Mouse (Mus musculus) retina, postnatal 7 days (tissue): ENCODE results near the gene Zswim4.

ENCODE experiments used
- DNase-seq: peaks from one replicate; pipeline ENCODE4 v3.0.0-alpha.2; 2012; ENCODE audit warnings: low read depth, low spot score

Gene Zswim4

DNA sequence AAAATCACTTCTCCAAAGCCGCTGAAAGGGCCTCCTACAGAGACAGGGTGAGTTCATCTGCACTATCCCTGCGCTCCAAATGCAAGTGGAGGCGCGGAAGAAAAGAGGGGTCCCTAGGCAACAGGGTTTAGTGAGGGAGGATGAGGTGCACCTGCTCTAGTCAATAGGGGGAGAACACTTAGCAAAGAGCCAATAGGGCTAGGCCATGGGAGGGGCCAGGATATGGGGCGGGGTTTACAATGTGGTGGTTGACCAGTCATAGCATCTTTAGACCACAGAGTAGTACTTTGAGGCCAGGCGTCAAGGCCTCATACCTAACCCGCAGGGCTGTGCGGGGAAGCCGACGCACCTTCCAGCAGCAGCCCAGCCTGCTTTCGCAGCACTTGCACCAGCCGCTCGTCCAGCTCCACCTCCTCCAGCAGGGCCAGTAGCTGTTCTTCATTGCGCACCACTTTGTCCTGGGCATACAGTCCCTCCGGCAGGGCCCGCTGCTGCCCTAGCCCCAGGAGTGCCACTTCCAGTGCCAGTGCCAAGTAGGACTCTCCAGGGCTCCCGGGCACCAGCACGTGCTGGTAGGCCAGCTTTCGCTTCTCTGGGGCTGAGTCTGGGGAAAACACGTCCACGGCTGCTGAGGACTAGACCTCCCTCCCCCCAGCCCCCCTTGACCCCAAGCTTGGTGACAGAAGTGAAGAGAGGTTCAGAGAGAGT is 13.4 kb downstream of the Zswim4 start:
- DNase-seq: no peak

GRCm38 (mm10) chr8:84222566-84223165 is 14.2 kb downstream of the Zswim4 start:
- DNase-seq: no peak

DNA sequence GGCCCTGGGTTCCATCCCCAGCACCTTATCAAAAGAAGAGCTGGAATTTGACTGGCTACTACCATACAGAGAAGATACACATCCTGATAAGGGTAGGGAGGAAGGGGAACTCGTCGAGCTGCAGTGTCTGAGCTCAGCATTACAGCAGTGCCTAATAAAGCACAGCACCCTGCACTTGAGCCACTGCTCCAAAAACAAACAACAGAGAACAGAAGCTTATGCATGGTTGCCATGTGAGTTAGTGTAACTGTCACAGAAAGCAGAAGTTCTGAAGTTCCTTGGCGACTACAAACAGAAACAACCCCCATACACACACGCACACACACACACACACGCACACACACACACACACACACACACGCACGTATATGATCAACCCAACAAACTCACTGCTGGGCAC is 16.8 kb downstream of the Zswim4 start:
- no peak for DNase-seq

DNA sequence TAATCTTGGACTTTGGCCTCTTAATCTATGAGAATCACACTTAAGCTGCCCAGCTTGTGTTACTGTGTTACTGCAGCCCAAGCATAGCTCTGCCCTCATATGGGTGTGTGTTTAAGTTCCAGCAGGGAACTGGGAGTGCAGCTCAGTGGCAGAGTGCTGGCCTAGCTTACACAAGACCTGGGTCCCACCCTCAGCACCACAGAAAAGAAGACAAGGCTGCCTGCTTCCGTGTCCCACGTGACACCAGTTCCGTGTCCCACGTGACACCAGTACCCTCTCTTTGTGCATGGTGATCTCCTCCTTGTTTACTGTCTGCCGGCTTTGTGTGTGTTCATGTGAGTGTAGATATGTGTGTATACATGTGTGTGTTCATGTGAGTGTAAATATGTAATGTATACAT is 18.7 kb downstream of the Zswim4 start:
- no peak for DNase-seq

GRCm38 (mm10) chr8:84217206-84217605 is 19.6 kb downstream of the Zswim4 start:
- no peak for DNase-seq

DNA sequence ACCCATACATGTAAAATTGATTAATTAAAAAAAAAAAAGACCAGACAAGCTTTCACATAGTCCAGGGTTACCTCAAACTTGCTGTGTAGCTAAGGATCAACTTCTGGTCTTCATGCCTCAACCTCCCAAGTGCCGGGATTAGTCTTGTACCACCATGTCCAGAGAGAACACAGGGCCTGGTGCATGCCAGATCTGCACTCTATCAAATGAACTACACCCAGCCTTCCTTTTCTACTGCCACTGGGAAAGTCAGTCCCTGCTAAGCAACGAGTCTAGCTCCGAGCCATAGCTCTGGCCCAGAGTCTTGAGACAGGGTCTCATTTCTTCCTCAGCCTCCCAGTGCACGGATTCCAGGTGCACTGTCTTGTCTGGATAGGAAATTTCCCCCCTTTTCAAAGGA is 23.6 kb downstream of the Zswim4 start:
- no peak for DNase-seq

DNA sequence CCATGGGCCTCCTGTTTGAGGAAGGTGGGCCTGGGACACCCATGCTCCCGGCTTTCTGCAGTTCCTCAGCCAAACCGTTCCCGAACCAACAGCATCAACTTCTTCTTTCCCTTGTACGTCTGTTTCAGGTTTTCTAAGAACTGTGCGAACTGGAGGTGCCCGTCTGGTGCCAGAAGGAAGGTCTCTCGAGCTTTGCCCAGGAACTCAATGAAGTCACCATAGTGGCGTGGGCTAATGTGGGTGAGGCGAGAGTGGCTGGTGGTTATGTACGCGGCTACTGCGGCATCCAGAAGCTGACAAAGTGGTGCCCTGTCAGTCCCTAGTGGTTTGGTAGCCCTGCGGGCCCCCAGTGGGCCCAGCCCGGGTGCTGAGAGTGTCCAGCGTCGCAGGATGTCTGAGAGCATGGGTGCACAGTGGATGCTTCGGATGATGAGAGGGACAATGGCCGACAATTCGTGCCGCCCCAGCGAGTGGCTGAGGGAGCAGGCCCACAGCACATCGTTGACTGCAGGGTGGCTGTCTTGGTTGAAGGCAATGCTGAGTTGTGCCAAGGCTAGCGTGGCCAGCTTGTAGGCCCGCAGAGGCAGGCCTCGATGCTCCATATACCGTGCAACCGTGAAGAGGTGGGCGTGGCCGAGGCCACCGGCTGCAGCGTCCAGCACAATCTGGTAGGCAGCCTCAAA is 24.8 kb downstream of the Zswim4 start:
- no peak for DNase-seq

DNA sequence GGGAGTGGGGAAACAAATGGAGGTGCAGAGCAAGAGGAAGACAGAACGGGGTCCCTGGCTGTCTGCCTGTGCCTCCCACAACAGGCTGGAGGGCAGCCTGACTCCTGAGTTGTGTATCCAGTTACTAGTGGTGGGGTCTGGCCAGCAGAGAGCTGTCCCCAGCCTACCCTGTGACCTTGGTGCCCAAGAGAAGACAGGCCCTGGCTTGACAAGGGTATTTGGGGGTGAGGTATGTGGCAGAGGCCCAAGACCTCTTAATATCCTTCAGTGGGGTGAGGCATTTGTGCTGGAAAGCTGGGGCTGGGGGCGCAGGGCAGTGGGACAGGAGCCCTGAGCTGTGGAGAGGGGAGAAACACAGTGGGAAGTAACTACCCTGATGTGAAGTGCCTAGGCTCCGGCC is 25.7 kb downstream of the Zswim4 start:
- no peak for DNase-seq

- peak; percentile 56 for DNase-seq
Measured at GRCm38 (mm10) chr8:84210167-84210791, 26.6 kb downstream of the Zswim4 start.

DNA sequence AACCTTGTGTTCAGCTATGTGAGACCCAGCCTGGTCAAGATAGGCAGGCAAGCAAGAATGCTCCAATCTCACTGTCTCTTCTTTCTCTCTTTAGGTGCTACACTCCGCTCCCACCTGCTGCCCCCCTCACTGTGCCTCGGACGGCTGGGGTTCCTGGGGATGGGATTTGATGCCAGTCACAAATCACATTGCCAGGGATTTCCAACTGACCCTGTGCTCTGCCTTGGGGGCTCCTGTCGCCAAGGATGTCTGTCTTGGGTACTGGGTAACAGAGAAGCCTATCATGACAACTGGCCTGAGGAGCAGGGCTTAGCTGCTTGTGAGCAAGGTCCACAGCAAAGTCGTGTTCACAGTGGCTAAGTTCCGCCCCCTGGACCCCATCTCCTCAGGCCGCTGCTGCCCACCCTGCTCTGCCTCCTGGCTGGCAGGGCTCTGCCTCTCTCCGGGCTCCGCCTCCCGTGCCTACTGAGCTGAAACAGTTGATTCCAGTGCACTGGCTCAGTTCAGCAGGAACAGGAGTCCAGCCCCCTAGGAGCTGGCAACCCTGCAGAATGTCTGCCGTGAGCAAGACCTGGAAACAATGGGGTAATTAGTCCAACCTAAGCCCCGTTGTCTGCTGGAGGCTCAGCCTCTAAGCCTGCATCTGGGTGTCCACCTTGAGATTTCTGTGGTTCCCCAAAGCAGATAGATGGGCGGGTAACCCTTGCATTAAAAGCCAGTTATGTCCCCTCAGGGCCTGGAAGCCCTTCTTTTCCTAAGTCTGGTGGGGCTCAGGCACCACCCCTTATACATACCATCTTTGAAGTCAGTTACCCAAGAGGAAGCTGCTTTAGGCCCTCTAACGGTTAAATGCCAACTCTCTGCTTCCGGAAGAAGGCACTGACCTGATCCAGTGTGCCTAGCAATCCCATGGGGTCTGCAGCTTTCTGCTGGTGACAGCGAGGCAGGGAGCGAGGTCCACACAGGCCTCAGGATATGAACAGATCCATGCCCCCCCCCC is 28.2 kb downstream of the Zswim4 start:
- no peak for DNase-seq

DNA sequence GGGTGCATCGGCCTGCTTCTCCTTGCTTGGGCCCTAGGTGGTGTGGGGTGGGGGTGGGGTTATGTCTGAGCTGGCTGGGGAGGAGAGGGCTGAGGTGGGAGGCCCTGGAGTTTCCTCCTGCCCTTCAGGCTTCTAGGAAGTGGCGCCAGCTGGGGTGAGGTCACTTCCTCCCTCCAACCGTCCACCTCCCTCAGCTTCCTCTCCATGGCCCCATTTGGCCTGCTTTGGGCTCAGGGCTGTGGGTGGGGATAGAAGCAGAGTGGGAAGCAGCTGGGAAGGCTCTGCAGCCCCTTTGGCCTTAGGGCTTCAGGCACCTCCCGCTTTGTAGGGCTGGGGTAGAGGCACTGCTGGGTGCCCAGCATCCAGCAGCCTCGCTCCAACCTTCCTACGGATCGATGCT is 29.0 kb downstream of the Zswim4 start:
- no peak for DNase-seq

- no peak for DNase-seq
Measured at GRCm38 (mm10) chr8:84206666-84207065, 30.2 kb downstream of the Zswim4 start.

DNA sequence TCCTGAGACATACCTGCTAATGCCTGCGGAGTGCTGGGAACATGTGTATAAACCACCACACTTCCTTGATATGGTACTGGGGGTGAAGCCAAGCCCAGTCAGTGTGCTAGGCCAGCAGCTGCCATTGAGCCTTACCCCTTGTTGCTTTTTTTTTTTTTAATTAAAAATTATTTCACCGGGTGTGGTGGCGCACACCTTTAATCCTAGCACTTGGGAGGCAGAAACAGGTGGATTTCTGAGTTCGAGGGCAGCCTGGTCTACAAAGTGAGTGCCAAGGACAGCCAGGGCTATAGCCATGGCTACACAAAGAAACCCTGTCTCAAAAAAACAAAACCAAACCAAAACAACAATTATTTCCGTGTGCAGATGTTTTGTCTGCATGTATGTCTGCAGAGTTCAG is 31.8 kb downstream of the Zswim4 start:
- DNase-seq: no peak

DNA sequence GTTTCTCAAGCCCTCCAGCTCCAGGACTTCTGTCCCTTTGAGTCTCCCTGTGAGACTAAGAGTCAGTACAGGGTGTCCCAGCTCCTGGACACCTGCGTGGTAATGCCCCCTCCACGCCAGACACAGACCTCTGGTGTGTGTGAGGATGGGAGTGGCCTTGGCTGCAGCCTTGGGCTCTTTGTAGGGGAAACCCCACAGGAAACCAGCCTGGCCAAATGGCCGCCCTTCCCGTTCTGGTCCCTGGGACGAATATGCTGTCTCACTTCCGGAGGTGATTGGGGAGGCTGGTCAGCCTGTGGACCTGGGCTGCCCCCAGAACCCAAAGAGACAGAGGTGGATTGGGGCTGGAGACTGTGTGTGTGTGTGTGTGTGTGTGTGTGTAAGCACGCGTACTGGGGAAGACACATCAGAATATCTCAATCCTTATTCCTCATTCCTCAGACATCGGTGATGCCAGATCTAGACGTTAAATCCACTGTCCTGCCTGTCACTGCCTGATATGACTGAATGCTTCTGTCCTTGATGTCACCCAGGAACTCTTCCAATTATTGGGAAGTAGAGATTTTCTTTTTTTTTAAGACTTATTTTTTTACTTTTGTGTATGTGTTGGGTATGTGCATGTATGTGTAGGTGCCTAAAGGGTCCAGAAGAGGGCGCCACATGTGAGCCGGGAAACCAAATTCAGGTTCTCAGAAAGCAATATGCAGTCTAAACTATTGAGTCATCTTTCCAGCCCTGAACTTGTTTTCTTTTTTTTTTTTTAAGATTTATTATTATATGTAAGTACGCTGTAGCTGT is 32.7 kb downstream of the Zswim4 start:
- DNase-seq: no peak

GRCm38 (mm10) chr8:84202938-84203917 is 33.6 kb downstream of the Zswim4 start:
- no peak for DNase-seq

DNA sequence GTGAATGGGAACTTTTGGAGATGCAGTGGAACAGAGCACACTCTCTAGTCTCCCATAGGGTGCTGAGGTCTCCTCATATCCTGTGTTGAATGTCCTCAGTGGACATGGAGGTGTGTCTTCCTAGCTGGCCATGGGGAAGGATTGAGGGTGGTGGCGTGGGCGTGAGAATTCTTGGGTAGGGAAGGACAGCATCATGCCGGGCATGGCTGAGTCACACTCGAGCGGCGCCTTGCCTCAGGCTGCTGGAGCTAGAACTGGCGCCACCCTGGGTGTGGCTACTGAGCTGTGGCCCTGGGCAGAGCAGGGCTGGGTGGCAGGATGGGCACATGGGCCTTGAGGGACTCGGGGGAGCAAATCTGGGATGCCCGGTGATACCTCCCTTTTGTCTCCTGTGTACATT is 34.4 kb downstream of the Zswim4 start:
- DNase-seq: no peak

DNA sequence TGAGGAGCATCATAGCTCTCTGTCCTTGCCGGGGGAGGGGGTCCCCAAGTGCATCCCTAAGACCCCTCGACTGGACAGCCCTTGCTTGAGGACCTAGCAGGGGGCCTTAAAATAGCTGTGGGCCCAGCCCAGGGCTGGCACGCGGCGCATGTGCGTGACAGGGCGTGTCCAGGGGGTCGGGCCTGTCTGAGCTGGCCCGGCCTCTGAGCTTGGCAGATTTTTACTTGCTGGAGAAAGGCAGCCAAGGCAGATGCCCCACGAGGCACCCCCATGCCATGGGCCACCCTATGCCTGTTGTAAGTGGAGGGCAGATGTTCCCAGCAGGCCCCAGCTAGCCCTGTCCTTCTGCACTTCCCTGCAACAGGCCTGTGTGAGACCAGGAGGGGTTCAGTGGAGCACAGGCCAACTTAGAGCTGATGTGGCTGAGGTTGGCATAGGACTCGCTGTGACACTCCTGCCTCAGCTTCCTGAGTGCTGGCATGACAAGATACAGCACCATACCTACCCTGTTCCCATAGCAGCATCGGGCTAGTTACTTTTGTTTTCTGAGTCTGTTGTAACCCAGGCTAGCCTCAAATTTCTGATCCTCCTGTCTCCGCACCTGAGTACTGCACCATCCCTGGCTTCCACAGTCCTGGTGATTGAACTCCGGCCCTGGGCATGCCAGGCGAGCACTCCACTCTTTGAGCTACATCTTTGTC is 35.2 kb downstream of the Zswim4 start:
- DNase-seq: no peak

- DNase-seq: no peak
Measured at GRCm38 (mm10) chr8:84200652-84201544, 36.0 kb downstream of the Zswim4 start.
